Mouse (Mus musculus) frontal cortex, postnatal 36 days (tissue): ENCODE results near the gene Sema3b.

Source experiments
- DNase-seq, 2 experiments: peaks; one replicate each; pipeline ENCODE4 v3.0.0; 2022; ENCODE audit warnings: low spot score in 2 of 2

Gene Sema3b

GRCm38 (mm10) chr9:107608741-107609432, at the start of gene Sema3b:
Gene Sema3b, minus strand, starts transcription at chr9:107609229.
- no peak for DNase-seq

GRCm38 (mm10) chr9:107658096-107658495, 49.1 kb upstream of the Sema3b start:
- DNase-seq: no peak

- no peak for DNase-seq
These were observed 48.1 kb upstream of the Sema3b start for GRCm38 (mm10) chr9:107657144-107657543.

- DNase-seq: no peak
These were observed 45.6 kb upstream of the Sema3b start for GRCm38 (mm10) chr9:107654585-107654984.

GRCm38 (mm10) chr9:107653474-107653873, 44.4 kb upstream of the Sema3b start:
- no peak for DNase-seq

GRCm38 (mm10) chr9:107650708-107651481, 41.9 kb upstream of the Sema3b start:
- no peak for DNase-seq

- DNase-seq: no peak
These were observed 41.2 kb upstream of the Sema3b start for GRCm38 (mm10) chr9:107650225-107650624.

GRCm38 (mm10) chr9:107648767-107649166, 39.7 kb upstream of the Sema3b start:
- no peak for DNase-seq

- no peak for DNase-seq
These were observed 37.9 kb upstream of the Sema3b start for GRCm38 (mm10) chr9:107646975-107647374.

- DNase-seq: peak; percentile 73
These were observed 36.5 kb upstream of the Sema3b start for GRCm38 (mm10) chr9:107645577-107645976.

- DNase-seq: no peak
These were observed 36.1 kb upstream of the Sema3b start for GRCm38 (mm10) chr9:107645153-107645510.

- DNase-seq: peak; percentile 89 to 93
These were observed 35.6 kb upstream of the Sema3b start for GRCm38 (mm10) chr9:107644495-107645152.

- DNase-seq: no peak
These were observed 34.6 kb upstream of the Sema3b start for GRCm38 (mm10) chr9:107643544-107644214.

- no peak for DNase-seq
These were observed 32.6 kb upstream of the Sema3b start for GRCm38 (mm10) chr9:107641666-107642065.

GRCm38 (mm10) chr9:107640257-107640772, 31.3 kb upstream of the Sema3b start:
- DNase-seq: no peak

- DNase-seq: no peak
These were observed 28.0 kb upstream of the Sema3b start for GRCm38 (mm10) chr9:107637070-107637469.

GRCm38 (mm10) chr9:107635279-107636028, 26.4 kb upstream of the Sema3b start, which contains the start of gene Gnai2:
Gene Gnai2, minus strand, starts transcription at chr9:107635367.
- peak; percentile 93 to 95 for DNase-seq

- no peak for DNase-seq
These were observed 25.6 kb upstream of the Sema3b start for GRCm38 (mm10) chr9:107634406-107635278.

GRCm38 (mm10) chr9:107633661-107634405, 24.8 kb upstream of the Sema3b start:
- no peak for DNase-seq
